Mouse (Mus musculus) spleen, adult 18-20 months (tissue): ENCODE data around the gene Ugt2a2.
"Not testable (repeated sequence)": the region's sequence is repeated elsewhere in the genome, so short reads cannot be mapped to it uniquely, and the experiment has no call there.

Source experiments
- DNase-seq, 2 experiments: peaks; one replicate each; pipeline ENCODE4 v3.0.0; 2022; ENCODE audit warnings: mixed read lengths in 2 of 2

The Ugt2a2 gene

DNA sequence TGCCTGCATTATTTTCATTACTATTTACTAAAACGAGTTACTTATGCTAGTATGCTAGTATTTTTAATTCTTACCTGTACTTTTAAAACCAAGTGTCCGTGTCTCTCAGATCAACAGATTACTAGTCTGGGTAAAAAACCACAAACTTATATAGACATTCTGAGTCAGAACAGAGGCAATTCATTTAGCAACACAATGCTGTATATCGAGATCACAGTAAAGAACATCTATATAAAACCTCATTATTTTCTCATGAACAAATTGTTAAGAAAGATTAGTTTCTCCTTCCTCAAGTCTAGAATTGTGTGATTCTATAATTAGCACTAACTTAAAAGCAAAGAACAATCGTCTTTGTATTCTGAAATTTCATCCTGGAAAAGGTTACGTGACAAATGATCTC, at the start of gene Ugt2a2:
Gene Ugt2a2 (minus strand): TSS at position 101 of the 400 bp plus-strand sequence.
- no peak for DNase-seq

DNA sequence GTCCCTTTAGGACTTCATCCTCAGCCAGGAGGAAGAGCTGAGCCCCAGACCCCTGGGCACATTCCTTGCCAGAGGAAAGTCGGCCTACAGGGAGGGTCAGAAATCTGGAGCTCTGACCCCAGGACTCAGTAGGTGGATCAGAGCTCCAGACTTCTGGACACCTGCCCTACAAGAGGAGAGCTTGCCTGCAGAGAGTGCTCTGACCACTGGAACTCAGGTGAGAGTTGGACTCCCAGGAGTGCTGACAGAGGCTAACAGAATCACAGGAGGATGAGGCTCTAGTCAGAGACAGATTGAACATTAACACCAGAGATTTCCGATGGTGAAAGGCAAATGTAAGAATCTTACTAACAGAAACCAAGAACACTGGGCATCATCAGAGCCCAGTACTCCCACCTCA, 41.5 kb upstream of the Ugt2a2 start:
- DNase-seq, result not testable (repeated sequence)

DNA sequence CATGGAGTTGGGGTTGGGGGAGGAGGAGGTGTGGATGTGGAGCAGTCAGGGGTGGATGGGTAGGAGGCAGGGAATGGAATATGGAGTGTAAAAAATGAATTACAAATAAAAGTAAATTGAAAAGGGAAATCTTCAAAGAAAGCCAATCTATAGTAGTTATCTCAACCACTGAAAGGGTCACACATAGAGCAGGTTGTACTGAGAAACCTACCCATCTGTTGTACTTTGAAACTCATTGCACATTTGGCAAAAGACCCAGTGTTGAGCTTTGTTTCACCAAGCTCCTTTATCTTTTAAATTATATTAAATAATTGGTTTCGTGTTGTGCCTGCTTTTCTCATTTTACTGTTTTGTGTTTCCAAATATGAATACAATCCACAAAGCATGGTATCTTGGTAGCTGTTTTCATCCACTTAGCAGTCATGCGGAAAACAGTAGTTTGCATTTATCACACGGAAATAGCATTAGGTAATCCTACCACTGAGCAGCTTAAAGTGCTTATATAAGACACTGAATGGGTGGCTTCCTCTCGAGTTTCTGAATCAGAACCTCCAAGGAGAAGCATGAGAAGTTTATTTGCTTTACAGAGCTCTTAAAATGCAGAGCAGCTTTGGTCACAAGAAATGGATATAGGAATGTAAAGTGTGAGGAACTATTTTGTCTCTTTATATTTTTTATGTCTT, 23.9 kb upstream of the Ugt2a2 start:
- no peak for DNase-seq

DNA sequence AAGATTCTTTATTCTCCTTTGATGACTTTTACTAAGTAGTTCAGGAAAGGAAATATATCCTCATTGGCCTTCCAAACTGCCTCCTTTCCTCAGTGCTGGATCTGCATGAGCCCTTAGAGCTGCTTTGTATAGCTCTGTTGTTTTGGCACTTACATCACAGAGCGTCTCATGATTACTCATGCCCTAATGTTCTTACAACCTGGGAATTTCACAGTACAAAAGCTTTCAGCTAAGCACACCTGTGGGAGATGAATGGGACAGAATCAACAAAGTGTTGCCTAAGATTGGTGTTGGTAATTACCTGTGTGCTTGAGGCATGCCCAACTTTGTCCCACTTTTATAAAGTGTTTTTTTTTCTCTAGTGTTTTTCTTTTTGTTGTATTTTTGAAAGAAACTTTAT, 20.6 kb upstream of the Ugt2a2 start:
- no peak for DNase-seq

DNA sequence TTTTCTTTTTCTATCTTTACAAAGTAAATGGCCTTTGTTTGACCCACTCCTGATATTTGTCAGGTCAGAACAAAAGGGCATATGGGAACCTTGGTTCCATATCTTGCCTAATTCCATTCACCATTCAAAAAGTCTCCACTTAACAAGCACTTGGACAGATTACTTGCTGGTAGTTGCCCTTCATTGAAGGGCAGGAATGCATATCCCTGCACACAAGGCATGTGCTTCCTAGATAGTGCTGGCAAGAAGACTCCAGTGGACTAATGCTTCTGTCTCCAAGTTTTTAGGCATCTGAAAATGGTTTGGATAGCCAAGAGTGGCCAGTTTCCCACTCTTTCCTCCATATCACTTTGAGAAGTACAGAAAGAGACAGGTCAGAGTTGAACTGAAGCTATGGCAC, 17.3 kb upstream of the Ugt2a2 start:
- no peak for DNase-seq

DNA sequence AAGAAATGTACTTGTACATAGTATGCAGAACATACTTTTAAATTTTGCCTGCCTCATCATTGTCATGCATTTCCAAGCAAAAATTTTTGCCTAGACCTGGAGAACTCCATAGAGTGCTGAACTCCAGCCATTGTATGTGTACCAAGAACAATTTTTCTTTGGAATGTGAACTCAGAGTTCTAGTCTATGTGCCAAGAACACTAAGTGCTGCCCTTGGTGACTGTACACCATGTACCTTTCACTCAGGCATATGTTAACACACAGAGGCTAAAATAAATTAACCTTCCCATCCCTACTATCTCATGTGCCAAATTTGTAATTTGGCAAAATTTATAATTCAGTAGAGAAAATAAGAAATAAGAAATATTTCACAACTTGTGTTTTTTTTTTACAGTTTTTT, 16.9 kb upstream of the Ugt2a2 start:
- DNase-seq, result no peak

DNA sequence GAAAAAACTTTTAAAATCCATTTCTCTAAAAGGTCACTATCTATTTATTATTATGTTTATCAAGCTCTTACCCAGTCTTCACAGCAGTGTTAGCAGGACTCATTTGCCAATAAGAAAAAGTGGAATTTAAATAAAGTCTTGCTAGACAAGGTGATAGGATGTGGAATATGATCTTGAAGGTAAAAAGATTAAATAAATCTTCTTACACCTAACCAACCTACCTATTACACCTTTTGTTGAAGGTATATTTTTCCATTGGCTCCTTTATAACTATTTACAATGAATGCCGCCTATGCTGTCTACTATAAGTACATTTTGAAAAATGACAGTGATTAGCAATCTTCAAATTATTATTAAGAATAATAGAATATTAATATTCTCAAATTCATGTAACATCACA, 8.7 kb upstream of the Ugt2a2 start, which contains the start of gene Ugt2a1:
Gene Ugt2a1 (minus strand): TSS at position 101 of the 400 bp plus-strand sequence.
- DNase-seq, result no peak

DNA sequence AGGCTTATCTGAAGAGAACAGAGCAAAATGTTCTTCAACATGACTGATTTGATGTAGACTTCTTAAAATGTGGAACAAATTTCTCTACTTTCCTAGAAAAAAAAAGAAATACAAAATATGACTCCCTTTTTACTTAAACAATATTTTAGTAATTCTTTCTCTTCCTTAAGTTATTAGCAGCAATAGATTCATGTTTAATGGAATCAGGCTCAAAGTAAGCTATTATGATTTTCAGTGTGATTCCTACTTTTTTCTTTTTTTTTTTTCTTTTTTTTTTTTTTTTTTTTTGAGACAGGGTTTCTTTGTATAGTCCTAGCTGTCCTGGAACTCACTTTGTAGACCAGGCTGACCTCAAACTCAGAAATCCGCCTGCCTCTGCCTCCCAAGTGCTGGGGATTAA, 4.6 kb upstream of the Ugt2a2 start, which contains the start of gene Gm43638:
Gene Gm43638 (minus strand): TSS at position 101 of the 400 bp plus-strand sequence.
- not testable (repeated sequence) for DNase-seq

DNA sequence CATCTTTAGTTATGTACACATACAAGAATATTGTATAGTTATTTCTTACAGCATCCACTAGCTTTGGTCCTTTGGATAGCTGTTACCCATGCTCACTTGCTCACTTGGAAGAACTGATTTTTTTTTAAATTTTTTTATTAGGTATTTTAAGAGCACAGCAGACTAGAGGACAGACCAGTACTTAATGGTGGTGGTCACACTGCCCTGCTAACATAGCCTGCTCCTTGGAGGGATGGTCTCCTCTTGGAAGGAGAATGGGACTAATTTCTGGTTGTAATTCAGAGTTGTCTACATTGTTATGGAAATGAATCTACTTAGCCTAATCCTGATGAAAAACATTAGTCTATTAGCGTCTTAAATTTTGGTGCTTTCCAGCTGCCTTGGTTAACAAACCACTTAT, 23.2 kb downstream of the Ugt2a2 start:
- DNase-seq, result no peak

DNA sequence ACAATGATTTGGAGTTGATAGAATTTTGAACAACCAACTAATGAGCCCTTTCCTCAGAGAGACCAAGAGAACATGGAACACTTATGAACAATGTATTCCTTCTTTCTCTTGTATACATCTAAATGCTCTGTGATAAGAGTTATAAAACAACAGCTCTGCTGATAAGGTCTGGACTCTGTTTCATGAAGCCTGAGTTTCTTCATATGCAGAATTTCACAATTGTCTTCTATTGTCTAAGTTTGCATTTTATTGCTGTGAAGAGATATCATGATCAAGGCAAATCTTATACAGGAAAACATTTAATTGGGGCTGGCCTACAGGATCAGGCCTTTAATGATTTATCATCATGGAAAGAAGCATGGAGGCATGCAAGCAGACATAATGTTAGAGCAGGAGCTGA, 24.4 kb downstream of the Ugt2a2 start:
- no peak for DNase-seq

DNA sequence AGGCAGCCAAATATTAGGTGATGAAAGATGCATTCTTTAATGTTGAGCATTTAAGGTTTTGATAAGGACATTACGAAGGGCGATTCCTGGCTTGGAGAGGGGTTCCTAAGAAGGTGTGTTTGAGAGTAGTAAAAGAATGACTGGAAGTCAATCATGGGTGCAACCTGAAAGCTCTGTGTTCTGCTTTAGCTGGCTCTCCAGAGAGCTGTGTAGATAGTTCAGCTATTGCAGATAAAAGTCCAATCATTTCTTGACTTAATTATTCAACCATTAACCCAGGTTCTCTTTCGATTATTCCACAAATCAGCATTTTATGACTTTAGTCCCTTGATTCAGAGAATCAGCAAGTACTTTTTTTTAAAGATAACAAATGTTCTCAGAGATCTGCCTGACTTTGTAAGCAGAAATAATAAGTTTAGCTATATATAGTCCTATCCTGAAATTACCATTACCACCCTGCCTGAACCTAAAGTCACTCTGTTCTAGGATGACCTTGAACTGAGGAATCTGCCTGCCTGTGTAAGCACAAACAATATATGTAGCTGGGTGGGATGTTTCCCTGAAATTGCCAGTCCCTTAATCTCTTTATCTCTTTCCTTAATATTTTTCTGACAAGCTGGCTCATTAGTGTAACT, 25.7 kb downstream of the Ugt2a2 start:
- DNase-seq, result no peak

DNA sequence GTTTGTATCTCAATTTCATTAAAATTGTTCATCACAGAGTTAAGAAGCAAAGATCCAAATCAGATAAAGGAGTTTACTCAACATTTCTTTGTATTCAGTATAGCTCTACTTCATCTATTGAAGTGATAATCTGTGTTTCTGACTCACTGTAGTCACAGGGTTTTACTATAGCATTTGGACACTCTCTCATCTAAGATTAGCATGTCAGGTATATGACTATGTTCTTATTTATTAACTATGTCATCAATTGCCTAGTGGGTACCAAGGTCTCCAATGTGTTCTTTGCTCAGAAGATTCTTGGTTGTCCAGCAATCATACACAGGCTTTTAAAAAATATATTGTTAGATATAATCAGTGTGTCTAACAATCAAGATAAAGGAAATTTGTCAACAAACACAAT, 26.5 kb downstream of the Ugt2a2 start:
- DNase-seq, result no peak

DNA sequence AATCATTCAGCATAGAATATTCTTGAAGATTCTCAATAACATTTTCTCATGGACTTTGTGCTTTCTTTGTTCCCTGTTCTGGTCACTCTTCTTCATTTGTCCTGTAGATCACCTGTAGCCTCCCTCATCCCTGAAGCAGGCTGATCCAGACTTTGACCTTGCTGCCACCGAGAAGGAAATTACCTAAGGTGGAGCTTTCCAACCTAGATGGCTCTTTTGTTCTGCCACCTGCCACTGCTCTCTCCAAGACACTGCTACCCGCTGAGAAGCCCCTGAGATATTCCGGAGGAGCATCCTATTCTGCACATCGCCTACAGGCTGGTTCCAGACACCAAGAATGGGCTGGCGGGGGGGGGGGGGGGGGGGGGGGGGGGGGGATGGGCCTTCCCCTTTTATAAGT, 29.5 kb downstream of the Ugt2a2 start:
- DNase-seq, result not testable (repeated sequence)

DNA sequence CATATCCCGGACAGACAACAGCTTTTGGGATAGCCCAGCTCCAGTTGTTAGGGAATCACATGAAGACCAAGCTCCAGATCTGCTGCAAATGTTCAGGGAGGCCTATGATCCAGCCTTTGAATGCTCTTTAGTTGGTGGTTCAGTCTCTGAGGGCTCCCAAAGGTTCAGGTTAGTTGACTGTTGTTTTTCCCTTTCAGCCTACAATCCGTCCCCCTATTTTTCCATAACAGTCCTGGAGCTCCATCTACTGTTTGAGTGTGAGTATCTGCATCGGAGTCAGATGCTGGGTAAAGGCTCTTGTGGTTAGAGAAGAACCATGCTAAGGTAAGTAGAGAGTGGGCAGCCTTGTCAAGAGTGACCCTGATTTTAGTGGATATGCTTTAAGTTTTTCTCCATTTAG, 45.8 kb downstream of the Ugt2a2 start:
- DNase-seq, result no peak

DNA sequence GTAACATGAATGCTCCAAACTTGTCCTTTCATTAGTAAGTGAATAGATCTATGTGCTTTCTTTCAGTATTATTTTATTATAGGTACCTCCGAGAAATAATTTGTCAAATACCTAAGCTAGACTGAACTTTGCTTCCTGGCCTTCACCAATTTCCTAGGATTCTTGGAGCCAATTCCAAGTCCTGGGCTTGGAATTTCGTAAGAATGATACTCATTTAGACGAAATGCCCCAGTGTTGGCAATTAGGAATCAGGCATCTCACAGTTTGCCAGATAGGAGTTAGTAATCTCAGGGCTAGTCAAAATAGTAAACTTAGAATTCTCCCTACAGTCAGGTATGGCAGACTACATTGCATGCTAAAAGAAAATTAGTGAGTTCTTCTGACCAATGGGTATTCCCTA, 56.4 kb downstream of the Ugt2a2 start:
- no peak for DNase-seq

DNA sequence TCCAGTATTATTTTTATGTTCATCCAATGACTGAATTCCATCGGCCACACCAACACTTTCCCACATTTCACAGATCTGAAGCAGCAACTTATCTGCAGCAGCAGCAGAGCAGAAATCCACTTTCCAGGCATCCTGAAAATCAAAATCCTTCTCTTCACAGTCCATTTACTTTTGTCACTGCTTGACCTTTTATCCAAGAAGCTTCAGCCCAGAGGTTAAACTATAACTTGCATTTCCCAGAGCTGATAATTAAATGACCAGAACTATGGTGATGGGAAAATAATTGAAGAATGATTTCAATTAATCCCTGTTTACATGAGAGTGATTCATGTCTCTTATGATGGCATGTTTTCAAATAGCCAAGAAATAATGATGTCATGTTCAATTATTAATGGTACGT, 58.0 kb downstream of the Ugt2a2 start, which contains the start of gene Ugt2b38:
Gene Ugt2b38 (minus strand): TSS at position 163 of the 400 bp plus-strand sequence.
- not testable (repeated sequence) for DNase-seq
